Mouse (Mus musculus): ENCODE measurements at regions not wholly inside any gene's neighbourhood (a gene's known extent, or its start where the extent isn't known, plus 50 kb on each side); places are given as distances from the start of the nearest gene placed in this dataset.

- no peak overlapping the region for H3K9ac ChIP-seq (replicated peaks; ENCODE audit: low read depth, low read length)
- no peaks in the 10 kb centered on the region for H3K4me1 ChIP-seq (replicated peaks; ENCODE audit: control insufficient read depth, insufficient read depth, low read length)
- no peak for ATAC-seq
- H3K9me3 ChIP-seq (ENCODE audit: control insufficient read depth, low read length), result no peaks in the 10 kb centered on the region
- no peak overlapping the region for H3K4me3 ChIP-seq (replicated peaks; ENCODE audit: low read length)
- no peak overlapping the region for H3K27ac ChIP-seq (ENCODE audit: low read length)
- H3K4me2 ChIP-seq (ENCODE audit: low read length), result 0 out of 2 replicates have a peak overlapping the region, but pooled peaks have one; percentile 11
- no peaks in the 10 kb centered on the region for H3K36me3 ChIP-seq (ENCODE audit: control insufficient read depth, insufficient read depth)
- 26% methylated on average over 8 of the region's 8 CpGs for WGBS
- H3K27me3 ChIP-seq (replicated peaks; ENCODE audit: control insufficient read depth, insufficient read depth, low read length), result no peaks in the 10 kb centered on the region
Measured at GRCm38 (mm10) chr4:127435076-127435475, 77.1 kb upstream of the Gjb5 start.

DNA sequence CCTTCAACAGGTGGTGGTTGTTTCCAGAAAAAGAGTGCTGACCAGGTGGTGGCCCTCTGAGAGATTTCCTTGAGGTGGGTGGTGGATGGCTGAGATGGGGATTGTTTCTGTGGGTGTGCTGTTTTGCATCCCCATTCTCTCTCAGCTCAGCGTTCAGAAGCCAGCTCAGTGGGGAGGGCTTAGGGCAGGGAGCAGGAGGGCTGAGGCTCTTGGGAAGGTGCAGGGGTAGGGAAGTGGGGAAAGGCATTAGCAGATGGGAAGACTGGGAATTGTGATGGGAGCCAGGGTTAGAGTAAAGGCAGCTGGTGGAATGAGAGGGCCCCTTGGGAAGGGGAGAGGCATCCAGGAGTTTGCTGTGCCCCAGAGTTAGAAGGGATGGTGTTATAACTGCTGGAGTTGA lies 72.3 kb upstream of the Gjb5 start:
- WGBS, result 0% methylated on average over 1 of the region's 1 CpGs
- no peaks in the 10 kb centered on the region for H3K4me1 ChIP-seq (replicated peaks; ENCODE audit: control insufficient read depth, insufficient read depth, low read length)
- no peak for ATAC-seq

GRCm38 (mm10) chr4:127429748-127430147 lies 71.8 kb upstream of the Gjb5 start:
- H3K27me3 ChIP-seq (replicated peaks; ENCODE audit: control insufficient read depth, insufficient read depth, low read length), result no peaks in the 10 kb centered on the region
- H3K9me3 ChIP-seq (ENCODE audit: control insufficient read depth, low read length), result peaks cover 3% of the 10 kb centered on the region; the same call in 1 of the 2 replicates
- ATAC-seq, result no peak
- no peaks in the 10 kb centered on the region for H3K4me1 ChIP-seq (replicated peaks; ENCODE audit: control insufficient read depth, insufficient read depth, low read length)
- WGBS, result 78% methylated on average over 1 of the region's 1 CpGs
- no peak overlapping the region for H3K9ac ChIP-seq (replicated peaks; ENCODE audit: low read depth, low read length)
- no peak overlapping the region for H3K4me2 ChIP-seq (ENCODE audit: low read length)
- H3K27ac ChIP-seq (ENCODE audit: low read length), result no peak overlapping the region
- no peak overlapping the region for H3K4me3 ChIP-seq (replicated peaks; ENCODE audit: low read length)
- no peaks in the 10 kb centered on the region for H3K36me3 ChIP-seq (ENCODE audit: control insufficient read depth, insufficient read depth)

More for the DNA sequence above, 72.3 kb upstream of the Gjb5 start:
- Histone ChIP-seq H3K27ac (ENCODE audit: low read length) (no peak overlapping the region), H3K9me3 (ENCODE audit: control insufficient read depth, low read length) (peaks cover 3% of the 10 kb centered on the region; the same call in 1 of the 2 replicates), H3K4me2 (ENCODE audit: low read length) (no peak overlapping the region), H3K27me3 (replicated peaks; ENCODE audit: control insufficient read depth, insufficient read depth, low read length) (no peaks in the 10 kb centered on the region), H3K4me3 (replicated peaks; ENCODE audit: low read length) (no peak overlapping the region), H3K9ac (replicated peaks; ENCODE audit: low read depth, low read length) (no peak overlapping the region), H3K36me3 (ENCODE audit: control insufficient read depth, insufficient read depth) (no peaks in the 10 kb centered on the region)

GRCm38 (mm10) chr4:127423855-127424254 lies 65.9 kb upstream of the Gjb5 start:
- no peaks in the 10 kb centered on the region for H3K27me3 ChIP-seq (replicated peaks; ENCODE audit: control insufficient read depth, insufficient read depth, low read length)
- no peak overlapping the region for H3K27ac ChIP-seq (ENCODE audit: low read length)
- no peaks in the 10 kb centered on the region for H3K36me3 ChIP-seq (ENCODE audit: control insufficient read depth, insufficient read depth)
- H3K4me1 ChIP-seq (replicated peaks; ENCODE audit: control insufficient read depth, insufficient read depth, low read length), result peaks cover 16% of the 10 kb centered on the region
- no peak for ATAC-seq
- no peak overlapping the region for H3K9ac ChIP-seq (replicated peaks; ENCODE audit: low read depth, low read length)
- no peak overlapping the region for H3K4me2 ChIP-seq (ENCODE audit: low read length)
- H3K9me3 ChIP-seq (ENCODE audit: control insufficient read depth, low read length), result peaks cover 2% of the 10 kb centered on the region; the same call in 1 of the 2 replicates
- H3K4me3 ChIP-seq (replicated peaks; ENCODE audit: low read length), result no peak overlapping the region
- WGBS, result 48% methylated on average over 7 of the region's 7 CpGs

DNA sequence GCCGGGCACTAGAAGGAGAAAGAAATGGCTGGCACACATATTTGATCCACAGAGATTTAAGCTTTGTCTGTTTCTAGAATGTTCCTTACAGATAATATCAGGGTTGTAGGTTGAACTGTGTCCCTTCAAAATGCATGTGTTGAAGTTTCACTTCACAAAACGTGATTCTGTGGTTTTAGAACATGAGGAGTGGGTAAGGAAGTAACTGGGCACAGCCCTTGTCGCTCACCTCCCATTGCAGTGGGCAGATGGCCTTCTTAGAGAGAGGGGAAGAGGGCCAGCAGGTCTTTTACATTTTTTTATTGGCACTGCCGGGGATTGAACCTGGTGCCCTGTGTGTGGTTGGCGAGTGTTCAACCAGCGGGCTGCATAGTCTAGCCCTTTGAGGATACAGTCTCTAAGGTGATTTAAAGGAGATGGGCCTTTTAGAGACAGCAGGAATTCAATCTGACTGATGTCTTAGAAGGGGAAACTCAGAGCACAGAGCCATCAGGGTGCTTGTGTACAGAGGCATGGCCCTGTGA lies 64.0 kb upstream of the Gjb5 start:
- ATAC-seq, result no peak
- no peak overlapping the region for H3K27ac ChIP-seq (ENCODE audit: low read length)
- H3K4me1 ChIP-seq (replicated peaks; ENCODE audit: control insufficient read depth, insufficient read depth, low read length), result peaks cover 30% of the 10 kb centered on the region
- no peaks in the 10 kb centered on the region for H3K36me3 ChIP-seq (ENCODE audit: control insufficient read depth, insufficient read depth)
- H3K27me3 ChIP-seq (replicated peaks; ENCODE audit: control insufficient read depth, insufficient read depth, low read length), result no peaks in the 10 kb centered on the region
- H3K4me2 ChIP-seq (ENCODE audit: low read length), result no peak overlapping the region
- H3K4me3 ChIP-seq (replicated peaks; ENCODE audit: low read length), result no peak overlapping the region
- no peaks in the 10 kb centered on the region for H3K9me3 ChIP-seq (ENCODE audit: control insufficient read depth, low read length)
- no peak overlapping the region for H3K9ac ChIP-seq (replicated peaks; ENCODE audit: low read depth, low read length)
- WGBS, result 79% methylated on average over 6 of the region's 6 CpGs

GRCm38 (mm10) chr4:127421129-127421528 lies 63.1 kb upstream of the Gjb5 start:
- 90% methylated on average over 5 of the region's 5 CpGs for WGBS
- no peak overlapping the region for H3K4me3 ChIP-seq (replicated peaks; ENCODE audit: low read length)
- H3K27ac ChIP-seq (ENCODE audit: low read length), result no peak overlapping the region
- H3K4me2 ChIP-seq (ENCODE audit: low read length), result no peak overlapping the region
- H3K4me1 ChIP-seq (replicated peaks; ENCODE audit: control insufficient read depth, insufficient read depth, low read length), result peaks cover 37% of the 10 kb centered on the region
- H3K36me3 ChIP-seq (ENCODE audit: control insufficient read depth, insufficient read depth), result no peaks in the 10 kb centered on the region
- H3K9ac ChIP-seq (replicated peaks; ENCODE audit: low read depth, low read length), result no peak overlapping the region
- no peak for ATAC-seq
- H3K9me3 ChIP-seq (ENCODE audit: control insufficient read depth, low read length), result no peaks in the 10 kb centered on the region
- H3K27me3 ChIP-seq (replicated peaks; ENCODE audit: control insufficient read depth, insufficient read depth, low read length), result no peaks in the 10 kb centered on the region

DNA sequence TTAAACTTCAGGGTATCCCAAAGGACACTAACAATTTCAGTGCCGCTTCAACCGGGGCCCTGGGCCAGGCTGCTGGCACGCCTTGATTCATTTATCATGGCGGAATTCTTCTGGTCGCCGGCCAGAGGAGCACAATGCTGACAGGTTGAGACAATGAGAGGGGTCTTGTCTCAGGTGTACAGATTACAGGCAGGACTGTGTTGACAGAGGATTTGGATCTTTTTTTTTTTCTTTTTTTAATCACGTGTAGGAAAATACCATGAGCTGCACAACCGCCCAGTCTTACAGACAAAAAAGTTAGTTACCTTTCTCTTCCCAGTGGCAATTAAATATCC lies 61.8 kb upstream of the Gjb5 start:
- Histone ChIP-seq H3K27ac (ENCODE audit: low read length) (peak overlapping the region; percentile 69), H3K4me1 (replicated peaks; ENCODE audit: control insufficient read depth, insufficient read depth, low read length) (peaks cover 40% of the 10 kb centered on the region), H3K9me3 (ENCODE audit: control insufficient read depth, low read length) (no peaks in the 10 kb centered on the region), H3K9ac (replicated peaks; ENCODE audit: low read depth, low read length) (peak overlapping the region; percentile 31), H3K4me2 (ENCODE audit: low read length) (peak overlapping the region; percentile 31; the same call in 1 of the 2 replicates), H3K27me3 (replicated peaks; ENCODE audit: control insufficient read depth, insufficient read depth, low read length) (no peaks in the 10 kb centered on the region), H3K4me3 (replicated peaks; ENCODE audit: low read length) (no peak overlapping the region), H3K36me3 (ENCODE audit: control insufficient read depth, insufficient read depth) (no peaks in the 10 kb centered on the region)
- 28% methylated on average over 8 of the region's 8 CpGs for WGBS
- ATAC-seq, result no peak

GRCm38 (mm10) chr4:127419062-127419785 lies 61.2 kb upstream of the Gjb5 start:
- Histone ChIP-seq H3K27me3 (replicated peaks; ENCODE audit: control insufficient read depth, insufficient read depth, low read length) (no peaks in the 10 kb centered on the region), H3K36me3 (ENCODE audit: control insufficient read depth, insufficient read depth) (no peaks in the 10 kb centered on the region), H3K27ac (ENCODE audit: low read length) (peak overlapping the region; percentile 69), H3K4me3 (replicated peaks; ENCODE audit: low read length) (no peak overlapping the region), H3K4me1 (replicated peaks; ENCODE audit: control insufficient read depth, insufficient read depth, low read length) (peaks cover 44% of the 10 kb centered on the region), H3K4me2 (ENCODE audit: low read length) (peak overlapping the region; percentile 31), H3K9ac (replicated peaks; ENCODE audit: low read depth, low read length) (peak overlapping the region; percentile 31), H3K9me3 (ENCODE audit: control insufficient read depth, low read length) (no peaks in the 10 kb centered on the region)
- peak; percentile 76 for ATAC-seq
- 14% methylated on average over 22 of the region's 22 CpGs for WGBS

DNA sequence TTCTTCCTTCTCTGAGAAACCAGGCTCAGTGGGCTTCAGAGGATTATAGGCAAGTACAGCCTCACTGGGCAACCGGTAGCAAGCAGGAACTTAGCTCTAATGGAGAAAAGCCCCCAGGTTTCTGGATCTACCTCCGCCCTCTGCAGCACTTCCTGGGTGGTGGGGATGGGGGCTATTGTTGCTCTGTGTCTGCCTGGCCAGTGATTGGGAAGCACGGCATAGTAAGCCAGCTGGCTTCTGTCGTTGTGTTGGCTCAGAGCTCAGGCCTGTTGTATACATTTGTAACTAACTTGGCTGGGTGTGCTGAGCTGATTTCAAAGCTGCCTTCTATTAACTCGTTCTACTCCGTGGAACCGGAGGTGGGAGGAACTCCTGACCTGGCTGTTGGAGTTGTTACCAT lies 58.9 kb upstream of the Gjb5 start:
- Histone ChIP-seq H3K9me3 (ENCODE audit: control insufficient read depth, low read length) (no peaks in the 10 kb centered on the region), H3K36me3 (ENCODE audit: control insufficient read depth, insufficient read depth) (no peaks in the 10 kb centered on the region), H3K4me1 (replicated peaks; ENCODE audit: control insufficient read depth, insufficient read depth, low read length) (peaks cover 41% of the 10 kb centered on the region), H3K4me3 (replicated peaks; ENCODE audit: low read length) (no peak overlapping the region), H3K9ac (replicated peaks; ENCODE audit: low read depth, low read length) (no peak overlapping the region), H3K27ac (ENCODE audit: low read length) (peak overlapping the region; percentile 73), H3K27me3 (replicated peaks; ENCODE audit: control insufficient read depth, insufficient read depth, low read length) (no peaks in the 10 kb centered on the region), H3K4me2 (ENCODE audit: low read length) (peak overlapping the region; percentile 20)
- ATAC-seq, result peak; percentile 81
- 25% methylated on average over 7 of the region's 7 CpGs for WGBS

Data from forebrain, embryonic 16.5 days (tissue).